In genomic region chr5:148593607-148594006, GRCm38 (mm10) we compare ENCODE assay signal across 24 mouse cellular contexts. TPM values are rescaled to one million over a fixed set of nuclear protein-coding genes. Genes with fewer than 3 reads are reported as not detected.
A peak's percentile ranks its signal among the peaks of the same experiment; 100 is the strongest.
DNase-seq lines count a peak whose midpoint lies in the region; ATAC-seq and TF ChIP-seq lines count a peak whose summit lies in the region.
"Had no signal": no experiment of that assay in that cellular context is flagged by ENCODE, and none has a peak within 500 bp of the region (broad histone marks: within the 10 kb centered on the region; RNA-seq: fewer than 3 reads in every experiment).

No protein-coding gene starts in this region.

- H3K4me2 ChIP-seq in lung, embryonic 14.5 days, result no peak overlapping the region
- H3K4me2 ChIP-seq in stomach, embryonic 14.5 days (replicated peaks; ENCODE audit: low read depth, low read length), result no peak overlapping the region
- no peak overlapping the region for H3K4me2 ChIP-seq in stomach, postnatal 0 days (replicated peaks; ENCODE audit: low read depth)
- H3K4me2 ChIP-seq: embryonic facial prominence, embryonic 13.5 days; heart, embryonic 11.5 days; hindbrain, embryonic 13.5 days had no signal

- WGBS in lung, embryonic 14.5 days, result 56% methylated on average over 4 of the region's 4 CpGs
- WGBS in stomach, embryonic 14.5 days, result 52% methylated on average over 4 of the region's 4 CpGs
- WGBS in stomach, postnatal 0 days, result 68% methylated on average over 4 of the region's 4 CpGs

- H3K27me3 ChIP-seq in lung, embryonic 14.5 days (ENCODE audit: insufficient read depth, low read length), result no peaks in the 10 kb centered on the region
- H3K27me3 ChIP-seq in stomach, embryonic 14.5 days (ENCODE audit: control insufficient read depth, insufficient read depth, low read length), result no peaks in the 10 kb centered on the region
- H3K27me3 ChIP-seq in stomach, postnatal 0 days (ENCODE audit: control insufficient read depth, insufficient read depth, low read length), result no peaks in the 10 kb centered on the region
- H3K27me3 ChIP-seq: hindbrain, embryonic 13.5 days had no signal

- H3K36me3 ChIP-seq in lung, embryonic 14.5 days (ENCODE audit: insufficient read depth), result no peaks in the 10 kb centered on the region
- no peaks in the 10 kb centered on the region for H3K36me3 ChIP-seq in stomach, embryonic 14.5 days (ENCODE audit: control insufficient read depth, insufficient read depth, low read length)
- no peaks in the 10 kb centered on the region for H3K36me3 ChIP-seq in stomach, postnatal 0 days (ENCODE audit: control insufficient read depth, insufficient read depth, low read length)
- H3K36me3 ChIP-seq: embryonic facial prominence, embryonic 13.5 days; hindbrain, embryonic 13.5 days had no signal

- TF ChIP-seq CTCF in lung, embryonic 14.5 days (IDR thresholded peaks at IDR 0.05; ENCODE audit: low read depth), result no peak
- no peak for TF ChIP-seq CTCF in stomach, postnatal 0 days (IDR thresholded peaks at IDR 0.05; ENCODE audit: low read depth)

- ATAC-seq in lung, embryonic 14.5 days (ENCODE audit: insufficient read depth), result no peak
- ATAC-seq in stomach, embryonic 14.5 days (ENCODE audit: insufficient number of reproducible peaks, insufficient read depth, low FRiP score, low read depth), result no peak
- no peak for ATAC-seq in stomach, postnatal 0 days (ENCODE audit: low FRiP score, low TSS enrichment)
- ATAC-seq: activated CD4-positive, CD25-positive, alpha-beta regulatory T cell, adult 4 months; forebrain, embryonic 14.5 days; forebrain, postnatal 0 days; hindbrain, embryonic 16.5 days had no signal

- H3K9ac ChIP-seq in lung, embryonic 14.5 days, result no peak overlapping the region
- H3K9ac ChIP-seq in stomach, embryonic 14.5 days (replicated peaks; ENCODE audit: low read depth, low read length), result no peak overlapping the region
- no peak overlapping the region for H3K9ac ChIP-seq in stomach, postnatal 0 days (ENCODE audit: low read length)
- H3K9ac ChIP-seq: embryonic facial prominence, embryonic 13.5 days; forebrain, postnatal 0 days; hindbrain, embryonic 13.5 days had no signal

- peak; percentile 22 for DNase-seq in embryo, embryonic 10.5 days (ENCODE audit: low spot score)
- DNase-seq in embryo, embryonic 10 days (ENCODE audit: low spot score), result no peak
- DNase-seq in lung, embryonic 14.5 days, result no peak
- DNase-seq in lung, postnatal 36 days, result no peak
- DNase-seq in stomach, postnatal 0 days (ENCODE audit: low spot score), result no peak
- DNase-seq in layer of hippocampus, postnatal 14 days (ENCODE audit: low spot score in 2 of 2), result no peak
- DNase-seq: adrenal gland, adult 8-10 months; adrenal gland, postnatal 25 days; cerebellum, adult 11-12 months; cerebellum, adult 8-10 months; cerebellum, postnatal 10 days; cerebellum, postnatal 36 days; forebrain, postnatal 0 days; gastrocnemius, adult 2 months; gastrocnemius, postnatal 14 days; heart, adult 11 months had no signal

- TF ChIP-seq EP300 in stomach, postnatal 0 days (optimal IDR thresholded peaks at IDR 0.05), result no peak

- H3K27ac ChIP-seq in lung, embryonic 14.5 days (ENCODE audit: low read depth), result peak overlapping the region; percentile 58
- 0 out of 2 replicates have a peak overlapping the region, but pooled peaks have one; percentile 15 for H3K27ac ChIP-seq in stomach, embryonic 14.5 days (ENCODE audit: low read length)
- no peak overlapping the region for H3K27ac ChIP-seq in stomach, postnatal 0 days (replicated peaks)
- H3K27ac ChIP-seq: embryonic facial prominence, embryonic 13.5 days; gastrocnemius, adult 2 months; hindbrain, embryonic 13.5 days had no signal

- no peaks in the 10 kb centered on the region for H3K9me3 ChIP-seq in lung, embryonic 14.5 days (ENCODE audit: low read depth, low read length)
- H3K9me3 ChIP-seq in stomach, embryonic 14.5 days (ENCODE audit: control insufficient read depth, low read depth, low read length), result no peaks in the 10 kb centered on the region
- no peaks in the 10 kb centered on the region for H3K9me3 ChIP-seq in stomach, postnatal 0 days (ENCODE audit: control insufficient read depth, low read length)
- H3K9me3 ChIP-seq: embryonic facial prominence, embryonic 13.5 days; hindbrain, embryonic 13.5 days had no signal

- H3K4me3 ChIP-seq in lung, embryonic 14.5 days (ENCODE audit: low read depth, low read length), result no peak overlapping the region
- no peak overlapping the region for H3K4me3 ChIP-seq in stomach, embryonic 14.5 days (ENCODE audit: low read depth, low read length)
- no peak overlapping the region for H3K4me3 ChIP-seq in stomach, postnatal 0 days (ENCODE audit: low read depth, low read length)
- H3K4me3 ChIP-seq: embryonic facial prominence, embryonic 13.5 days; erythroblast, embryonic 14.5 days; gastrocnemius, adult 2 months; hindbrain, embryonic 13.5 days had no signal

- no peaks in the 10 kb centered on the region for H3K4me1 ChIP-seq in lung, embryonic 14.5 days (ENCODE audit: insufficient read depth)
- 0 out of 2 replicates have a peak, but pooled peaks cover 6% of the 10 kb centered on the region for H3K4me1 ChIP-seq in stomach, embryonic 14.5 days (ENCODE audit: control insufficient read depth, insufficient read depth, low read length)
- H3K4me1 ChIP-seq in stomach, postnatal 0 days (replicated peaks; ENCODE audit: control insufficient read depth, insufficient read depth), result no peaks in the 10 kb centered on the region

RNA-seq across cellular contexts. Expression of gene Ubl3, which starts 41.0 kb away (rescaled TPM):
- polyA plus RNA-seq in lung, embryonic 14.5 days (2014; fragmentation: Nextera tagmentation; extraction: Ambion mirVana), result 86.3 and 89.0 TPM in 2 replicates
- 69.5 and 76.3 TPM in 2 replicates for polyA plus RNA-seq in stomach, embryonic 14.5 days (2014; fragmentation: Nextera tagmentation; extraction: Ambion mirVana)
- 117 and 123 TPM in 2 replicates for polyA plus RNA-seq in stomach, postnatal 0 days (2015; fragmentation: Nextera tagmentation; extraction: Ambion mirVana)
- 100 to 1,000 TPM; 198 to 222 TPM for total RNA-seq in layer of hippocampus, postnatal 14 days (2021)
